Mouse (Mus musculus): ENCODE data around the gene Naaladl2. TPM values are rescaled to one million over a fixed set of nuclear protein-coding genes. Genes with fewer than 3 reads are reported as not detected.

The Naaladl2 gene
- polyA plus RNA-seq, 1 experiment from 2014 or later = 0.62 TPM

- peaks cover 4% of the 10 kb centered on the region for H3K4me1 ChIP-seq
- no peaks in the 10 kb centered on the region for H3K9me3 ChIP-seq
- WGBS = 65% methylated on average over 5 of the region's 5 CpGs
- no peak for DNase-seq (ENCODE audit: extremely low spot score, low spot score)
- no peaks in the 10 kb centered on the region for H3K36me3 ChIP-seq (replicated peaks)
- H3K27ac ChIP-seq = no peak overlapping the region
- no peak overlapping the region for H3K4me3 ChIP-seq
- H3K27me3 ChIP-seq (ENCODE audit: poor library complexity, severe bottlenecking) = no peaks in the 10 kb centered on the region
These were observed 1206.8 kb downstream of the Naaladl2 start for GRCm38 (mm10) chr3:23937299-23937698.

- no peaks in the 10 kb centered on the region for H3K4me1 ChIP-seq
- H3K27me3 ChIP-seq (ENCODE audit: poor library complexity, severe bottlenecking) = no peaks in the 10 kb centered on the region
- no peak for DNase-seq (ENCODE audit: extremely low spot score, low spot score)
- no peaks in the 10 kb centered on the region for H3K9me3 ChIP-seq
- H3K27ac ChIP-seq = no peak overlapping the region
- no peak overlapping the region for H3K4me3 ChIP-seq
- no peaks in the 10 kb centered on the region for H3K36me3 ChIP-seq (replicated peaks)
- 91% methylated on average over 4 of the region's 4 CpGs for WGBS
These were observed 1216.0 kb downstream of the Naaladl2 start for GRCm38 (mm10) chr3:23928097-23928496.

GRCm38 (mm10) chr3:23907682-23908081, 1236.4 kb downstream of the Naaladl2 start:
- no peak overlapping the region for H3K4me3 ChIP-seq
- no peak overlapping the region for H3K27ac ChIP-seq
- DNase-seq (ENCODE audit: extremely low spot score, low spot score) = no peak
- H3K9me3 ChIP-seq = no peaks in the 10 kb centered on the region
- no peaks in the 10 kb centered on the region for H3K4me1 ChIP-seq
- 85% methylated on average over 1 of the region's 1 CpGs for WGBS
- H3K36me3 ChIP-seq (replicated peaks) = no peaks in the 10 kb centered on the region
- H3K27me3 ChIP-seq (ENCODE audit: poor library complexity, severe bottlenecking) = no peaks in the 10 kb centered on the region

GRCm38 (mm10) chr3:23865688-23866087, 1278.4 kb downstream of the Naaladl2 start:
- H3K4me3 ChIP-seq = no peak overlapping the region
- WGBS = 92% methylated on average over 1 of the region's 1 CpGs
- no peaks in the 10 kb centered on the region for H3K36me3 ChIP-seq (replicated peaks)
- H3K27ac ChIP-seq = no peak overlapping the region
- no peaks in the 10 kb centered on the region for H3K27me3 ChIP-seq (ENCODE audit: poor library complexity, severe bottlenecking)
- DNase-seq (ENCODE audit: extremely low spot score, low spot score) = no peak
- H3K9me3 ChIP-seq = no peaks in the 10 kb centered on the region
- H3K4me1 ChIP-seq = no peaks in the 10 kb centered on the region

- H3K9me3 ChIP-seq = no peaks in the 10 kb centered on the region
- H3K36me3 ChIP-seq (replicated peaks) = no peaks in the 10 kb centered on the region
- H3K4me1 ChIP-seq = no peaks in the 10 kb centered on the region
- no peak overlapping the region for H3K4me3 ChIP-seq
- no peak overlapping the region for H3K27ac ChIP-seq
- DNase-seq (ENCODE audit: extremely low spot score, low spot score) = no peak
- H3K27me3 ChIP-seq (ENCODE audit: poor library complexity, severe bottlenecking) = no peaks in the 10 kb centered on the region
- 68% methylated on average over 1 of the region's 1 CpGs for WGBS
These were observed 1286.8 kb downstream of the Naaladl2 start for GRCm38 (mm10) chr3:23857275-23857674.

GRCm38 (mm10) chr3:23817585-23817984, 1326.5 kb downstream of the Naaladl2 start:
- Histone ChIP-seq H3K9me3 (no peaks in the 10 kb centered on the region), H3K36me3 (replicated peaks) (no peaks in the 10 kb centered on the region), H3K27me3 (ENCODE audit: poor library complexity, severe bottlenecking) (no peaks in the 10 kb centered on the region), H3K27ac (no peak overlapping the region), H3K4me1 (no peaks in the 10 kb centered on the region), H3K4me3 (no peak overlapping the region)
- DNase-seq (ENCODE audit: extremely low spot score, low spot score) = no peak

GRCm38 (mm10) chr3:23758746-23759145, 1385.3 kb downstream of the Naaladl2 start:
- 96% methylated on average over 1 of the region's 1 CpGs for WGBS
- H3K4me1 ChIP-seq = no peaks in the 10 kb centered on the region
- no peaks in the 10 kb centered on the region for H3K27me3 ChIP-seq (ENCODE audit: poor library complexity, severe bottlenecking)
- no peaks in the 10 kb centered on the region for H3K36me3 ChIP-seq (replicated peaks)
- no peak for DNase-seq (ENCODE audit: extremely low spot score, low spot score)
- no peaks in the 10 kb centered on the region for H3K9me3 ChIP-seq
- H3K4me3 ChIP-seq = no peak overlapping the region
- H3K27ac ChIP-seq = no peak overlapping the region

All from forebrain, embryonic 10.5 days (tissue).